Mouse (Mus musculus) liver, postnatal 0 days (tissue): ENCODE results near the gene Fam185a.

ENCODE experiments used
- CTCF ChIP-seq: sonication (generic); IDR thresholded peaks from 2 replicates; pipeline ENCODE4 v1.5.1; 2016; ENCODE audit warnings: antibody characterized with exemption, low read depth
- EP300 ChIP-seq: IDR thresholded peaks from 2 replicates; pipeline ENCODE4 v1.6.1; 2016; ENCODE audit warnings: antibody characterized with exemption, low read depth, mild to moderate bottlenecking

DNA sequence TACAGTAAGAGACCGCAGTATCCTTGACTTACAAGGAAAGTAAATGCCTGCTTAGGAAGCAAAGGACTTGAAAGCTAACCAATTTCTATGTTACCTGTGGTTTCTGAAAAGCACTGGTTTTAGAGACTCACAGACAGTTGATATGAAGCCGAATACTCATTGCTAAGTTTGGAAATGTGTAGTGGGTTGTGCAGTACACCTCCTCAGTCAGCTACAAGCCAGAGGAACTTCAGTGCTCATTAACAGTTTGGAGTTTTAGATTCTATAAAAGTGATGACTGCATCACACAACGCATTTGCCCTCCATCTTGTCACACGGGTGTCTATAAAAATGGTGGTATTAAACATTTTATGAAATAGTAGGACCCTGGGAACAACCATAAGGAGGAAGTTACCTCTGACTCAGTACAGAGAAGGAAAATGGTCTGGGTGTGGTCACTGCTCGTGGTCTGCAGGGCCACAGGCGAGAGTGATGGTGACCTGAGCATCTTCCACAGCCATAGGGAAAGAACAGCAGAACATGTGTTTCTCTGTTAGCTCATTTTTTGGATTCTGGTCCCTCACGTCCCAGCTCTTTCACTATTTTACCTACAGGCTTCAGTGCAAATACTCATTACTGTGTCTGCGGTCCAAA lies 60.6 kb downstream of the Fam185a start:
- no peak for TF ChIP-seq CTCF
- TF ChIP-seq EP300: no peak
